Mouse (Mus musculus) cortical plate, adult 2 months (tissue): ENCODE measurements around the gene Trappc1. TPM values are rescaled to one million over a fixed set of nuclear protein-coding genes. Genes with fewer than 3 reads are reported as not detected.

Experiments used
- H3K27ac ChIP-seq: fragments of 200-500 bp; 2 replicates; pipeline ENCODE4 v1.5.1; 2012; ENCODE audit warnings: low read length, control low read depth, inconsistent platforms; ENCODE audit not compliant: insufficient read depth
- H3K4me1 ChIP-seq: fragments of 200-500 bp; 2 replicates; pipeline ENCODE4 v1.6.1; 2011; ENCODE audit warnings: low read length; ENCODE audit not compliant: control insufficient read depth, insufficient read depth
- H3K4me3 ChIP-seq: fragments of 200-500 bp; 2 replicates; pipeline ENCODE4 v1.5.1; 2011; ENCODE audit warnings: mild to moderate bottlenecking, low read length, control low read depth; ENCODE audit not compliant: insufficient read depth
- CTCF ChIP-seq: fragments of 200-500 bp; IDR thresholded peaks from 2 replicates; pipeline ENCODE4 v1.5.1; 2011; ENCODE audit warnings: mild to moderate bottlenecking, control low read depth, low read length; ENCODE audit not compliant: insufficient read depth; ENCODE audit errors: extremely low read depth
- POLR2A ChIP-seq: fragments of 200-500 bp; IDR thresholded peaks from 2 replicates; pipeline ENCODE4 v1.6.1; 2011; ENCODE audit warnings: mild to moderate bottlenecking, low read length, control low read depth; ENCODE audit not compliant: insufficient read depth; ENCODE audit errors: extremely low read depth
- polyA plus RNA-seq: library from polyadenylated mRNA; depleted of rRNA; stranded (reverse); fragments of >200 nt; gene quantifications from 2 replicates; pipeline ENCODE4 v1.2.3, GENCODE M21; 2012; rRNA removed

The Trappc1 gene
- 73.9 and 77.0 TPM in 2 replicates for polyA plus RNA-seq

- Histone ChIP-seq H3K4me3 (peak within 1 kb of the TSS; percentile 73), H3K27ac (peak within 1 kb of the TSS; percentile 41; the same call in 1 of the 2 replicates), H3K4me1 (peaks cover 4% of the 10 kb centered on the region; the same call in 1 of the 2 replicates)
- TF ChIP-seq POLR2A (peak; percentile 92), CTCF (no peak)
Measured at GRCm38 (mm10) chr11:69323667-69324111, at the start of gene Trappc1, which contains the start of gene Cntrob. Gene Trappc1, plus strand, starts transcription at chr11:69323980. Gene Cntrob, minus strand, starts transcription at chr11:69323775.

- no peak for TF ChIP-seq CTCF
- no peak for TF ChIP-seq POLR2A
- H3K27ac ChIP-seq, result no peak overlapping the region
- no peaks in the 10 kb centered on the region for H3K4me1 ChIP-seq
- H3K4me3 ChIP-seq, result no peak overlapping the region
Measured at GRCm38 (mm10) chr11:69275650-69276049, 48.1 kb upstream of the Trappc1 start.

- no peak overlapping the region for H3K4me3 ChIP-seq
- no peak for TF ChIP-seq CTCF
- no peaks in the 10 kb centered on the region for H3K4me1 ChIP-seq
- H3K27ac ChIP-seq, result no peak overlapping the region
Measured at GRCm38 (mm10) chr11:69276081-69276480, 47.7 kb upstream of the Trappc1 start.

GRCm38 (mm10) chr11:69277267-69277666 is 46.5 kb upstream of the Trappc1 start:
- TF ChIP-seq CTCF (no peak), POLR2A (no peak)
- Histone ChIP-seq H3K27ac (no peak overlapping the region), H3K4me1 (no peaks in the 10 kb centered on the region), H3K4me3 (no peak overlapping the region)

- Histone ChIP-seq H3K4me1 (no peaks in the 10 kb centered on the region), H3K27ac (no peak overlapping the region), H3K4me3 (no peak overlapping the region)
- TF ChIP-seq POLR2A (no peak), CTCF (no peak)
Measured at GRCm38 (mm10) chr11:69291111-69291510, 32.7 kb upstream of the Trappc1 start.

- no peak for TF ChIP-seq POLR2A
- no peak overlapping the region for H3K27ac ChIP-seq
- H3K4me3 ChIP-seq, result no peak overlapping the region
- H3K4me1 ChIP-seq, result no peaks in the 10 kb centered on the region; the same call in 1 of the 2 replicates
Measured at GRCm38 (mm10) chr11:69295286-69295685, 28.5 kb upstream of the Trappc1 start.

GRCm38 (mm10) chr11:69297799-69298198 is 26.0 kb upstream of the Trappc1 start:
- Histone ChIP-seq H3K4me1 (no peaks in the 10 kb centered on the region; the same call in 1 of the 2 replicates), H3K4me3 (no peak overlapping the region), H3K27ac (peak overlapping the region; percentile 6; the same call in 1 of the 2 replicates)
- TF ChIP-seq POLR2A (no peak), CTCF (no peak)

GRCm38 (mm10) chr11:69298231-69298630 is 25.5 kb upstream of the Trappc1 start:
- H3K4me3 ChIP-seq, result no peak overlapping the region
- no peaks in the 10 kb centered on the region; the same call in 1 of the 2 replicates for H3K4me1 ChIP-seq
- peak overlapping the region; percentile 75 for H3K27ac ChIP-seq
- TF ChIP-seq CTCF, result no peak
- no peak for TF ChIP-seq POLR2A

GRCm38 (mm10) chr11:69302817-69303216 is 21.0 kb upstream of the Trappc1 start:
- TF ChIP-seq CTCF (no peak), POLR2A (no peak)
- no peaks in the 10 kb centered on the region for H3K4me1 ChIP-seq
- no peak overlapping the region for H3K4me3 ChIP-seq
- H3K27ac ChIP-seq, result no peak overlapping the region

- H3K4me1 ChIP-seq, result no peaks in the 10 kb centered on the region
- H3K27ac ChIP-seq, result no peak overlapping the region
- TF ChIP-seq POLR2A, result no peak
- TF ChIP-seq CTCF, result no peak
- H3K4me3 ChIP-seq, result no peak overlapping the region
Measured at GRCm38 (mm10) chr11:69305291-69305690, 18.5 kb upstream of the Trappc1 start.

- Histone ChIP-seq H3K4me3 (no peak overlapping the region), H3K4me1 (no peaks in the 10 kb centered on the region), H3K27ac (no peak overlapping the region)
- no peak for TF ChIP-seq POLR2A
- no peak for TF ChIP-seq CTCF
Measured at GRCm38 (mm10) chr11:69306039-69306438, 17.7 kb upstream of the Trappc1 start.
